Mouse (Mus musculus) myocyte (in vitro differentiated cells): ENCODE data around the gene Anpep. TPM values are rescaled to one million over a fixed set of nuclear protein-coding genes. Genes with fewer than 3 reads are reported as not detected.
A peak's percentile ranks its signal among the peaks of the same experiment; 100 is the strongest.

ENCODE experiments used
- H3K27me3 ChIP-seq: one replicate; pipeline ENCODE4 v1.6.1; 2011; ENCODE audit not compliant: control insufficient read depth, insufficient read depth, insufficient read length
- H3K36me3 ChIP-seq: one replicate; pipeline ENCODE4 v1.6.1; 2011; ENCODE audit not compliant: control insufficient read depth, insufficient read depth
- H3K4me2 ChIP-seq: one replicate; pipeline ENCODE4 v1.6.1; 2011; ENCODE audit warnings: low read depth, control low read depth
- H3K4me3 ChIP-seq: one replicate; pipeline ENCODE4 v1.5.1; 2011; ENCODE audit warnings: mild to moderate bottlenecking, control low read depth, moderate library complexity
- H3K79me2 ChIP-seq: one replicate; pipeline ENCODE4 v1.6.1; 2011; ENCODE audit not compliant: control insufficient read depth, insufficient read depth
- H3ac ChIP-seq: one replicate; pipeline ENCODE4 v1.6.1; 2011; ENCODE audit not compliant: control insufficient read depth, insufficient read length
- CEBPB ChIP-seq: IDR thresholded peaks from 2 replicates; pipeline ENCODE4 v1.6.1; 2011; ENCODE audit warnings: mild to moderate bottlenecking, moderate library complexity; ENCODE audit not compliant: poor library complexity, insufficient read depth, severe bottlenecking
- E2F4 ChIP-seq: IDR thresholded peaks from one replicate; pipeline ENCODE4 v1.6.1; 2011; ENCODE audit warnings: mild to moderate bottlenecking, control low read depth, moderate library complexity; ENCODE audit not compliant: insufficient read depth
- MAX ChIP-seq: IDR thresholded peaks from one replicate; pipeline ENCODE4 v1.6.1; 2011; ENCODE audit warnings: low read depth, mild to moderate bottlenecking, control low read depth
- MYOD1 ChIP-seq, 3 experiments: IDR thresholded peaks; one replicate each; pipeline ENCODE4 v1.6.1; 2011; ENCODE audit warnings: control low read depth in 2 of 3, low read depth in 2 of 3, mild to moderate bottlenecking in 2 of 3, moderate library complexity in 1 of 3; ENCODE audit not compliant: insufficient read length in 2 of 3, control insufficient read depth in 1 of 3
- MYOG ChIP-seq, 3 experiments: IDR thresholded peaks; one replicate each; pipeline ENCODE4 v1.6.1; 2011; ENCODE audit warnings: control low read depth in 2 of 3, low read depth in 2 of 3, mild to moderate bottlenecking in 2 of 3; ENCODE audit not compliant: insufficient read length in 2 of 3, control insufficient read depth in 1 of 3, insufficient read depth in 1 of 3
- POLR2A ChIP-seq: IDR thresholded peaks from one replicate; pipeline ENCODE4 v1.6.1; 2011; ENCODE audit warnings: low read depth, mild to moderate bottlenecking, control low read depth, moderate library complexity; ENCODE audit not compliant: insufficient read length
- POLR2AphosphoS2 ChIP-seq: IDR thresholded peaks from one replicate; pipeline ENCODE4 v1.6.1; 2011; ENCODE audit warnings: low read depth, control low read depth; ENCODE audit not compliant: insufficient read length
- REST ChIP-seq: IDR thresholded peaks from one replicate; pipeline ENCODE4 v1.6.1; 2011; ENCODE audit warnings: mild to moderate bottlenecking, control low read depth, moderate library complexity; ENCODE audit not compliant: insufficient read depth, insufficient read length
- SRF ChIP-seq: IDR thresholded peaks from one replicate; pipeline ENCODE4 v1.6.1; 2011; ENCODE audit warnings: low read depth; ENCODE audit not compliant: control insufficient read depth, insufficient read length
- TCF12 ChIP-seq: IDR thresholded peaks from one replicate; pipeline ENCODE4 v1.6.1; 2011; ENCODE audit warnings: mild to moderate bottlenecking, control low read depth; ENCODE audit not compliant: poor library complexity, insufficient read depth, severe bottlenecking
- TCF3 ChIP-seq: IDR thresholded peaks from one replicate; pipeline ENCODE4 v1.6.1; 2011; ENCODE audit warnings: low read depth, control low read depth; ENCODE audit not compliant: insufficient read length
- USF1 ChIP-seq: IDR thresholded peaks from one replicate; pipeline ENCODE4 v1.6.1; 2011; ENCODE audit warnings: low read depth, mild to moderate bottlenecking, control low read depth, moderate library complexity
- polyA plus RNA-seq: library from polyadenylated mRNA; unstranded; fragments of >200 nt; fragmentation: generic; extraction: Trizol; gene quantifications from one replicate; pipeline ENCODE4 v1.2.1, GENCODE M21; 2012; ENCODE audit warnings: missing spikeins

The Anpep gene
- polyA plus RNA-seq, 1 experiment = 12.1 TPM

GRCm38 (mm10) chr7:79861794-79862193, 935 bp upstream of the Anpep start:
- Histone ChIP-seq H3K4me2 (no peak overlapping the region), H3K4me3 (no peak overlapping the region), H3K27me3 (no peaks in the 10 kb centered on the region), H3ac (no peak overlapping the region), H3K36me3 (no peaks in the 10 kb centered on the region), H3K79me2 (no peaks in the 10 kb centered on the region)
- TF ChIP-seq SRF (no peak), MYOD1 (IDR thresholded peaks at IDR 0.05; ENCODE audit: control insufficient read depth in 1 of 3, insufficient read length in 2 of 3, low read depth in 2 of 3) (peak in 1 of 3 experiments; percentile 28)

GRCm38 (mm10) chr7:79858956-79859630, 1.8 kb downstream of the Anpep start:
- H3K4me2 ChIP-seq = peak overlapping the region; percentile 55
- no peaks in the 10 kb centered on the region for H3K27me3 ChIP-seq
- H3ac ChIP-seq = no peak overlapping the region
- TF ChIP-seq E2F4 = no peak
- TF ChIP-seq USF1 = no peak
- no peak for TF ChIP-seq POLR2A
- no peak for TF ChIP-seq MAX
- TF ChIP-seq REST = no peak
- TF ChIP-seq MYOD1 (IDR thresholded peaks at IDR 0.05; ENCODE audit: control insufficient read depth in 1 of 3, insufficient read length in 2 of 3, low read depth in 2 of 3) = peak in 1 of 3 experiments; percentile 52
- TF ChIP-seq TCF3 = no peak
- no peak overlapping the region for H3K4me3 ChIP-seq
- no peaks in the 10 kb centered on the region for H3K36me3 ChIP-seq
- H3K79me2 ChIP-seq = no peaks in the 10 kb centered on the region

GRCm38 (mm10) chr7:79858202-79858934, 2.5 kb downstream of the Anpep start:
- H3ac ChIP-seq = no peak overlapping the region
- no peaks in the 10 kb centered on the region for H3K36me3 ChIP-seq
- peak overlapping the region; percentile 55 for H3K4me2 ChIP-seq
- TF ChIP-seq USF1 (no peak), TCF3 (no peak), MYOD1 (IDR thresholded peaks at IDR 0.05; ENCODE audit: control insufficient read depth in 1 of 3, insufficient read length in 2 of 3, low read depth in 2 of 3) (no peak), POLR2AphosphoS2 (no peak), REST (no peak), POLR2A (no peak), TCF12 (no peak), MAX (no peak)
- H3K27me3 ChIP-seq = no peaks in the 10 kb centered on the region
- no peaks in the 10 kb centered on the region for H3K79me2 ChIP-seq
- no peak overlapping the region for H3K4me3 ChIP-seq

GRCm38 (mm10) chr7:79856305-79856704, 4.6 kb downstream of the Anpep start:
- Histone ChIP-seq H3K36me3 (no peaks in the 10 kb centered on the region), H3K79me2 (no peaks in the 10 kb centered on the region), H3ac (no peak overlapping the region), H3K4me2 (no peak overlapping the region), H3K4me3 (no peak overlapping the region), H3K27me3 (no peaks in the 10 kb centered on the region)
- no peak for TF ChIP-seq TCF3
- TF ChIP-seq POLR2AphosphoS2 = no peak
- TF ChIP-seq MYOD1 (IDR thresholded peaks at IDR 0.05; ENCODE audit: control insufficient read depth in 1 of 3, insufficient read length in 2 of 3, low read depth in 2 of 3) = no peak
- no peak for TF ChIP-seq SRF
- no peak for TF ChIP-seq USF1
- no peak for TF ChIP-seq E2F4
- TF ChIP-seq MYOG (IDR thresholded peaks at IDR 0.05; ENCODE audit: control insufficient read depth in 1 of 3, insufficient read depth in 1 of 3, insufficient read length in 2 of 3, low read depth in 2 of 3) = no peak
- TF ChIP-seq TCF12 = no peak
- no peak for TF ChIP-seq REST
- TF ChIP-seq CEBPB = no peak
- TF ChIP-seq POLR2A = no peak
- no peak for TF ChIP-seq MAX

- TF ChIP-seq CEBPB (no peak), SRF (no peak), MYOD1 (IDR thresholded peaks at IDR 0.05; ENCODE audit: control insufficient read depth in 1 of 3, insufficient read length in 2 of 3, low read depth in 2 of 3) (peak in 1 of 3 experiments; percentile 13), USF1 (no peak), MYOG (IDR thresholded peaks at IDR 0.05; ENCODE audit: control insufficient read depth in 1 of 3, insufficient read depth in 1 of 3, insufficient read length in 2 of 3, low read depth in 2 of 3) (no peak), POLR2AphosphoS2 (peak; percentile 68), REST (no peak), E2F4 (no peak), TCF3 (no peak), POLR2A (peak; percentile 79), TCF12 (no peak), MAX (no peak)
- Histone ChIP-seq H3ac (no peak overlapping the region), H3K4me3 (peak overlapping the region; percentile 28), H3K79me2 (no peaks in the 10 kb centered on the region), H3K36me3 (no peaks in the 10 kb centered on the region), H3K4me2 (peak overlapping the region; percentile 84), H3K27me3 (no peaks in the 10 kb centered on the region)
These were observed 13.1 kb downstream of the Anpep start for GRCm38 (mm10) chr7:79847456-79848451.
